Mouse (Mus musculus): ENCODE measurements around the gene Ank3. TPM values are rescaled to one million over a fixed set of nuclear protein-coding genes. Genes with fewer than 3 reads are reported as not detected.

The Ank3 gene
- polyA plus RNA-seq, 1 experiment from 2014 or later = 21.6 TPM

- H3K36me3 ChIP-seq (ENCODE audit: control insufficient read depth, insufficient read depth) = no peaks in the 10 kb centered on the region
- no peaks in the 10 kb centered on the region for H3K27me3 ChIP-seq (replicated peaks; ENCODE audit: control insufficient read depth, insufficient read depth, low read length)
- TF ChIP-seq CTCF (IDR thresholded peaks at IDR 0.05; ENCODE audit: low read depth) = no peak
- no peaks in the 10 kb centered on the region for H3K9me3 ChIP-seq (ENCODE audit: control insufficient read depth)
- no peak overlapping the region for H3K4me3 ChIP-seq (ENCODE audit: low read depth, low read length)
- H3K4me1 ChIP-seq (replicated peaks; ENCODE audit: control insufficient read depth, insufficient read depth, low read length) = no peaks in the 10 kb centered on the region
- H3K4me2 ChIP-seq (replicated peaks; ENCODE audit: low read depth) = no peak overlapping the region
- 76% methylated on average over 4 of the region's 4 CpGs for WGBS
- ATAC-seq = no peak
- no peak overlapping the region for H3K9ac ChIP-seq (ENCODE audit: low read depth, low read length)
- H3K27ac ChIP-seq (ENCODE audit: low read depth, low read length) = no peak overlapping the region
Measured at GRCm38 (mm10) chr10:69565052-69565451, 166.5 kb downstream of the Ank3 start.

- Histone ChIP-seq H3K27ac (ENCODE audit: low read depth, low read length) (no peak overlapping the region), H3K4me1 (replicated peaks; ENCODE audit: control insufficient read depth, insufficient read depth, low read length) (no peaks in the 10 kb centered on the region), H3K9ac (ENCODE audit: low read depth, low read length) (no peak overlapping the region), H3K9me3 (ENCODE audit: control insufficient read depth) (no peaks in the 10 kb centered on the region), H3K36me3 (ENCODE audit: control insufficient read depth, insufficient read depth) (no peaks in the 10 kb centered on the region), H3K27me3 (replicated peaks; ENCODE audit: control insufficient read depth, insufficient read depth, low read length) (0 out of 2 replicates have a peak, but pooled peaks cover 4% of the 10 kb centered on the region), H3K4me3 (ENCODE audit: low read depth, low read length) (no peak overlapping the region), H3K4me2 (replicated peaks; ENCODE audit: low read depth) (no peak overlapping the region)
- no peak for TF ChIP-seq CTCF (IDR thresholded peaks at IDR 0.05; ENCODE audit: low read depth)
- no peak for ATAC-seq
- 83% methylated on average over 5 of the region's 5 CpGs for WGBS
Measured at GRCm38 (mm10) chr10:69568976-69569375, 170.4 kb downstream of the Ank3 start.

- no peak for TF ChIP-seq CTCF (IDR thresholded peaks at IDR 0.05; ENCODE audit: low read depth)
- no peaks in the 10 kb centered on the region for H3K36me3 ChIP-seq (ENCODE audit: control insufficient read depth, insufficient read depth)
- no peaks in the 10 kb centered on the region for H3K4me1 ChIP-seq (replicated peaks; ENCODE audit: control insufficient read depth, insufficient read depth, low read length)
- H3K4me2 ChIP-seq (replicated peaks; ENCODE audit: low read depth) = no peak overlapping the region
- no peak overlapping the region for H3K27ac ChIP-seq (ENCODE audit: low read depth, low read length)
- WGBS = 68% methylated on average over 8 of the region's 8 CpGs
- no peak overlapping the region for H3K9ac ChIP-seq (ENCODE audit: low read depth, low read length)
- no peak overlapping the region for H3K4me3 ChIP-seq (ENCODE audit: low read depth, low read length)
- no peak for ATAC-seq
- 0 out of 2 replicates have a peak, but pooled peaks cover 4% of the 10 kb centered on the region for H3K27me3 ChIP-seq (replicated peaks; ENCODE audit: control insufficient read depth, insufficient read depth, low read length)
- H3K9me3 ChIP-seq (ENCODE audit: control insufficient read depth) = no peaks in the 10 kb centered on the region
Measured at GRCm38 (mm10) chr10:69569740-69570139, 171.2 kb downstream of the Ank3 start.

GRCm38 (mm10) chr10:69570466-69571288 lies 172.1 kb downstream of the Ank3 start:
- Histone ChIP-seq H3K27ac (ENCODE audit: low read depth, low read length) (no peak overlapping the region), H3K4me3 (ENCODE audit: low read depth, low read length) (peak overlapping the region; percentile 43), H3K27me3 (replicated peaks; ENCODE audit: control insufficient read depth, insufficient read depth, low read length) (0 out of 2 replicates have a peak, but pooled peaks cover 4% of the 10 kb centered on the region), H3K4me1 (replicated peaks; ENCODE audit: control insufficient read depth, insufficient read depth, low read length) (no peaks in the 10 kb centered on the region), H3K9ac (ENCODE audit: low read depth, low read length) (0 out of 2 replicates have a peak overlapping the region, but pooled peaks have one; percentile 13), H3K4me2 (replicated peaks; ENCODE audit: low read depth) (peak overlapping the region; percentile 80), H3K36me3 (ENCODE audit: control insufficient read depth, insufficient read depth) (no peaks in the 10 kb centered on the region), H3K9me3 (ENCODE audit: control insufficient read depth) (no peaks in the 10 kb centered on the region)
- ATAC-seq = peak; percentile 76
- no peak for TF ChIP-seq CTCF (IDR thresholded peaks at IDR 0.05; ENCODE audit: low read depth)
- 31% methylated on average over 18 of the region's 18 CpGs for WGBS

GRCm38 (mm10) chr10:69571422-69571821 lies 172.8 kb downstream of the Ank3 start:
- Histone ChIP-seq H3K4me3 (ENCODE audit: low read depth, low read length) (peak overlapping the region; percentile 43), H3K27me3 (replicated peaks; ENCODE audit: control insufficient read depth, insufficient read depth, low read length) (0 out of 2 replicates have a peak, but pooled peaks cover 4% of the 10 kb centered on the region), H3K4me1 (replicated peaks; ENCODE audit: control insufficient read depth, insufficient read depth, low read length) (no peaks in the 10 kb centered on the region), H3K9me3 (ENCODE audit: control insufficient read depth) (no peaks in the 10 kb centered on the region), H3K9ac (ENCODE audit: low read depth, low read length) (0 out of 2 replicates have a peak overlapping the region, but pooled peaks have one; percentile 13), H3K36me3 (ENCODE audit: control insufficient read depth, insufficient read depth) (no peaks in the 10 kb centered on the region), H3K4me2 (replicated peaks; ENCODE audit: low read depth) (peak overlapping the region; percentile 80), H3K27ac (ENCODE audit: low read depth, low read length) (no peak overlapping the region)
- 3% methylated on average over 8 of the region's 8 CpGs for WGBS
- ATAC-seq = no peak
- no peak for TF ChIP-seq CTCF (IDR thresholded peaks at IDR 0.05; ENCODE audit: low read depth)

- no peaks in the 10 kb centered on the region for H3K9me3 ChIP-seq (ENCODE audit: control insufficient read depth)
- no peaks in the 10 kb centered on the region for H3K4me1 ChIP-seq (replicated peaks; ENCODE audit: control insufficient read depth, insufficient read depth, low read length)
- no peak for TF ChIP-seq CTCF (IDR thresholded peaks at IDR 0.05; ENCODE audit: low read depth)
- no peak overlapping the region for H3K27ac ChIP-seq (ENCODE audit: low read depth, low read length)
- H3K36me3 ChIP-seq (ENCODE audit: control insufficient read depth, insufficient read depth) = no peaks in the 10 kb centered on the region
- 3% methylated on average over 9 of the region's 9 CpGs for WGBS
- H3K4me3 ChIP-seq (ENCODE audit: low read depth, low read length) = peak overlapping the region; percentile 43
- no peak for ATAC-seq
- 0 out of 2 replicates have a peak, but pooled peaks cover 4% of the 10 kb centered on the region for H3K27me3 ChIP-seq (replicated peaks; ENCODE audit: control insufficient read depth, insufficient read depth, low read length)
- no peak overlapping the region for H3K9ac ChIP-seq (ENCODE audit: low read depth, low read length)
- peak overlapping the region; percentile 80 for H3K4me2 ChIP-seq (replicated peaks; ENCODE audit: low read depth)
Measured at GRCm38 (mm10) chr10:69571972-69572371, 173.4 kb downstream of the Ank3 start.

All from intestine, postnatal 0 days (tissue).